Mouse (Mus musculus) megakaryocyte-erythroid progenitor cell, adult 5-6 weeks (primary cell): ENCODE data around the gene Xlr4c. TPM values are rescaled to one million over a fixed set of nuclear protein-coding genes. Genes with fewer than 3 reads are reported as not detected.
"Not testable (repeated sequence)": the region's sequence is repeated elsewhere in the genome, so short reads cannot be mapped to it uniquely, and the experiment has no call there.

Experiments used
- ATAC-seq: replicated peaks from 2 replicates; pipeline ENCODE4 v1.8.0; 2016; ENCODE audit warnings: mild to moderate bottlenecking, inconsistent platforms; ENCODE audit not compliant: severe bottlenecking, poor library complexity, low FRiP score, low TSS enrichment
- total RNA-seq, 2 experiments: library from RNA; stranded (forward) in 1 of 2; stranded (reverse) in 1 of 2; fragments of 200-1000, 215-1000 nt in 1 of 2; fragments of >200 nt in 1 of 2; fragmentation: Nextera tagmentation in 1 of 2; gene quantifications; 2 replicates each; pipeline ENCODE4 v1.2.3; 2014 to 2017

The Xlr4c gene
- total RNA-seq (2014; fragmentation: Nextera tagmentation) (5.5 and 10.5 TPM in 2 replicates), total RNA-seq (2017) (24.6 and 34.2 TPM in 2 replicates)

DNA sequence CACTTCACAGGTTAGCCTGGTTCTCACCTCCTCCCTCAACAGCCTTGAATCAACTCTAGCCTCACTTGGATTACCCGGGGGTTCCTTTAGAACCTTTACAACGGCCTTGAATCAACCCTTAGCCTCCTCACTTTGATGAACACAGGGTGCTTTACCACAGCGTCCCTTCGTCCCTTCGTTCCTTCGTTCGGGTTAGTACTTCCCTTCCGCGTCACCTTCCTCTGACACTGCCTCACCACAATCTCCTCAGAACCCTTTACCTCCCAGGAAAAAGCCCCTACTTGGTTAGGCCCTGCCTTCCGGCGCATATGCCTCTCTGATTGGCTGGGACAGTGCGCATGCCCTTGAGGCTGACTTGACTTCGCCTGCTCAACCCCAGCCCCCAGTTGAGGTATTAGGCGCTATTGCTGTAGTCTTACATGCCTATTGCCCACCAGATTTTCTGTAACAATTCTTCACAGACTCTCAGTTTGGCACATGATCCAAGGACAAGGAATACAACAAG is at the start of gene Xlr4c:
Gene Xlr4c, minus strand, starts transcription at position 310 of the 505 bp plus-strand sequence.
- ATAC-seq, result not testable (repeated sequence)

DNA sequence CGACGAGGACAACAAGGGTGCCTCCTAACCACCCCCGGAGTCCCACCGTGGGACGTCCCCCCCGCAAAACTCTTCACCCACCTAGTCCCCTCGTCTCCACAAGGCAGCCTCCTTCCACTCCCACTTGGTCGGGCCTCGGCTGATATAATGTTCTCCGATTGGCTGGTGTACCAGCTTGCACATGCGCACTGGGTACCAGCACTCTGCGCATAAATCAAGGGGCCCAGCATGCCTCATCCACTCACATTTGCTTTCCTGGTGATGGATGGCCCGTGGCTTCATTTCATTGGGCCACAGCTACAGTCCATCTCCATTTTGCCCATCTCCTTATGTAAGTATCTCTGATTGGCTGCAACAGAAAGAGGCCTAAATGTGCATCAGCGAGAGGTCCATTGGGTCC is 22.3 kb upstream of the Xlr4c start, which contains the start of gene Xlr3c:
Gene Xlr3c, minus strand, starts transcription at position 121 of the 400 bp plus-strand sequence.
- not testable (repeated sequence) for ATAC-seq

DNA sequence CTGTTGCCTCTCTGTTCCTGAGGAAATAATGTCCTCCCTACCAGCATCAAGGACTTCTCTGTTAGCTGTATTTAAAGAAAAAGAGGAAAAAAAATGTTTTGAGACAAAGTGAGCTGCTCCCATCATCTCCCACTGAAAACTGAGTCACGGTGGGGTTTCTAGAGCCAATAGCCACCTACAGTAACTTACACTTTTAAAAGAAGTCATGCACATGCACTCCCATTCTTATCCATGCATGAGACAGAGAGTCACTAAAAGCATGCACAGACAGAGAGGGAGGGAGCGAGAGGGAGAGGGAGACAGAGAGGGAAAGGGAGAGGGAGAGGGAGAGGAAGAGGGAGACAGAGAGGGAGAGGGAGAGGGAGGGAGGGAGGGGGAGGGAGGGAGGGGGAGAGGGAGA is 19.5 kb upstream of the Xlr4c start:
- ATAC-seq, result not testable (repeated sequence)

DNA sequence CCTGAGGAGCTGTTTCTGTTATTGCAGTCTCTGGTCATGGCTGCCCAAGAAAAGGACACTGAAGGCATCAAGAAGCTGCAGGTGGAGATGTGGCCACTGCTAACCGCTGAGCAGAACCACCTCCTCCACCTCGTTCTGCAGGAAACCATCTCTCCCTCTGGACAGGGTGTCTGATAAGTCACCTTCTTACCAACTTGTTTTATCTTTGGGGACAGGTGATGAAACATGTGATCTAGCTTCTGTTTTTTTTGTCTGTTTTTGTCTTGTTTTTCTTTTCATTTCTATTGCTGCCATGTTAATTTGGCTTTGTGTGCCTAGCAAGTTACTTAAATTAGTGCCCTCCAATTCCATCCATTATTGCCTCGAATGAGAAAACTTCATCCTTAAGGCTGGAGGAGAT is 13.6 kb downstream of the Xlr4c start:
- ATAC-seq, result peak; percentile 43; the same call in 1 of the 2 replicates

DNA sequence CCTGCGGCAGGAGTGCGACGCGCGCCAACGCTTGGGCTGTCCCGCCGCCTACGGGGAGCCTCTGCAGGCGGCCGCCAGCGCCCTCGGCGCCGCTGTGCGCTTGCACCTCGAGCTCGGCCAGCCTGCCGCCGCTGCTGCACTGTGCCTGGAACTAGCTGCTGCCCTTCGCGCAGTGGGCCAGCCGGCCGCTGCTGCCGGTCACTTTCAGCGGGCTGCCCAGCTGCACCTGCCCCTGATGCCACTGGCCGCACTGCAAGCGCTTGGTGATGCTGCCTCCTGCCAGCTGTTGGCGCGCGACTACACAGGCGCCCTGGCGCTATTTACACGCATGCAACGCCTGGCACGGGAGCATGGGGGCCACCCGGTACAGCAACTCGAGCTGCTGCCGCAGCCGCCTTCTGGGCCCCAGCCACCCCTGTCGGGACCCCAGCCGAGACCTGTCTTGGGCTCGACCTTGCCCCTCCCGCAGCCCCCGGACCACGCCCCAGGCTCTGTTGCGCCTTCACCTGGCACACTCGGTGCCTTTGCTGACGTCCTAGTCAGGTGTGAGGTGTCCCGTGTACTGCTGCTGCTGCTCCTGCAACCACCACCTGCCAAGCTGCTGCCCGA is 14.2 kb downstream of the Xlr4c start:
- peak; percentile 70 for ATAC-seq

DNA sequence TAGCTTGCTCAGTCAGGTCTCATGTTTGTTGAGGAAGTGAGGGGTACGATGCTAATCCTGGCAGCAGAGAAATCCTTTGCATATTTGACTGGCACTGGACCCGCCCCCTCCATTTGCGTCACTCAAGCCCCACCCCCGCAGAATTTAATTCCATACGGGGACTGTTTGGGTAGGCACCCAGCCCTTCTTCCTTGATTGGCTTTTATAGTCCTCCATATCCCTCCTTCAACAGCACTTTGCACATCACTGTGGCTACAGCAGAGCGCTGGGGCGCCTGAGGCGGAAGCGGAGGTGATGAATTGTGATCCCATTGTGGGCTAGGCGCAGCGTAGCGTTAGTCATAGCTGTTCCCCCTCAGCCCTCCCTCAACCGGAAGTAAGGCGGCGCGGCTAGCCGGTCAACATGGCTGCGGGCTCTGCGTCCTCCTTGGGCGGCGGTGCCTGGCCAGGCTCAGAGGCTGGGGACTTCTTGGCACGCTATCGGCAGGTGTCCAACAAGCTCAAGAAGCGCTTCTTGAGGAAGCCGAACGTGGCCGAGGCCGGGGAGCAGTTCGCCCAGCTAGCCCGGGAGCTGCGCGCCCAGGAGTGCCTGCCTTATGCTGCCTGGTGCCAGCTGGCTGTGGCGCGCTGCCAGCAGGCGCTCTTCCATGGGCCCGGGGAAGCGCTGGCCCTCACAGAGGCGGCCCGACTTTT is 14.9 kb downstream of the Xlr4c start, which contains the start of gene F8a:
Gene F8a, plus strand, starts transcription at position 378 of the 692 bp plus-strand sequence.
- ATAC-seq, result peak; percentile 98

DNA sequence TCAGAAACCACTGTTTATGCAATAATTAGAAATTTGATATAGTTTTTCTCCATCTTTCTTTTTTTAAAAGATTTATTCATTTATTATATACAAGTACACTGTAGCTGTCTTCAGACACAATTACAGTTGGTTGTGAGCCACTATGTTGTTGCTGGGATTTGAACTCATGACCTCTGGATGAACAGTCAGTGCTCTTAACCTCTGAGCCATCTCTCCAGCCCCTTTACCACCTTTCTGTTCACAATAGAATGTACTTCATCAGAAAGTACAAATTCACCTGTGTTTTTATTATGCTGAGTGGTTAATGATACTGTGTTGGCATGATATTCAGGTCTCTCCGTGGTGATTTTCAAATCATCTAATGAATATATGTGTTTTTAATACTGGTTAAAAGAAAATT is 17.6 kb downstream of the Xlr4c start:
- no peak for ATAC-seq

DNA sequence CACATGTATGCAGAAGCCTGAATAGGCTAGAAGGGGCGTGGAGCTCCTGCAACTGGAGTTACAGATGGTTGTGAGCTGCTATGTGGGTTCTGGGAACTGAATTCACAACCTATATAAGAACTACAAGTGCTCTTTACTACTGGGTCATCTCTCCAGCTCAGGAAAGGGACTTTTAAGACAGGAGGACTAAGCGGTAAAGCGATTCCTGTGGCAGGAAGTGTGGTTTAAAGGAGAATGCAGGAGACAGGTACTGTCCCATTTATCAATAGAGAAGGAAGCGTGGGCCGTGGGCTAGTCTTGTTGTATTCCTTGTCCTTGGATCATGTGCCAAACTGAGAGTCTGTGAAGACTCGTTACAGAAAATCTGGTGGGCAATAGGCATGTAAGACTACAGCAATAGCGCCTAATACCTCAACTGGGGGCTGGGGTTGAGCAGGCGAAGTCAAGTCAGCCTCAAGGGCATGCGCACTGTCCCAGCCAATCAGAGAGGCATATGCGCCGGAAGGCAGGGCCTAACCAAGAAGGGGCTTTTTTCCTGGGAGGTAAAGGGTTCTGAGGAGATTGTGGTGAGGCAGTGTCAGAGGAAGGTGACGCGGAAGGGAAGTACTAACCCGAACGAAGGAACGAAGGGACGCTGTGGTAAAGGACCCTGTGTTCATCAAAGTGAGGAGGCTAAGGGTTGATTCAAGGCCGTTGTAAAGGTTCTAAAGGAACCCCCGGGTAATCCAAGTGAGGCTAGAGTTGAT is 28.9 kb downstream of the Xlr4c start, which contains the start of gene Xlr4b:
Gene Xlr4b, plus strand, starts transcription at position 515 of the 746 bp plus-strand sequence.
- ATAC-seq, result not testable (repeated sequence)

DNA sequence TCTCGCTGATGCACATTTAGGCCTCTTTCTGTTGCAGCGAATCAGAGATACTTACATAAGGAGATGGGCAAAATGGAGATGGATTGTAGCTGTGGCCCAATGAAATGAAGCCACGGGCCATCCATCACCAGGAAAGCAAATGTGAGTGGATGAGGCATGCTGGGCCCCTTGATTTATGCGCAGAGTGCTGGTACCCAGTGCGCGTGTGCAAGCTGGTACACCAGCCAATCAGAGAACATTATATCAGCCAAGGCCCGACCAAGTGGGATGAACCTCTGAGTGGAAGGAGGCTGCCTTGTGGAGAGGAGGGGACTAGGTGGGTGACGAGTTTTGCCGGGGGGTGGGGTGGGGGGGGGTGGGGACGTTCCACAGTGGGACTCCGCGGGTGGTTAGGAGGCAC is 51.0 kb downstream of the Xlr4c start, which contains the start of gene Xlr3b:
Gene Xlr3b, plus strand, starts transcription at position 274 of the 400 bp plus-strand sequence.
- ATAC-seq, result 0 out of 2 replicates have a peak, but pooled peaks have one; percentile 44

Other genes with a start within 250 kb of the Xlr4c start
- not detected in 2 replicates for gene Pnma5, start 206.0 kb downstream of the Xlr4c start, total RNA-seq (2014; fragmentation: Nextera tagmentation)
- gene Pnma5, start 206.0 kb downstream of the Xlr4c start, total RNA-seq (2017), result not detected in 2 replicates
- not detected in 2 replicates for gene Pnma3, start 178.3 kb downstream of the Xlr4c start, total RNA-seq (2014; fragmentation: Nextera tagmentation)
- not detected in 2 replicates for gene Pnma3, start 178.3 kb downstream of the Xlr4c start, total RNA-seq (2017)
- gene Xlr4a, start 160.7 kb downstream of the Xlr4c start, total RNA-seq (2014; fragmentation: Nextera tagmentation), result 12.6 and 21.7 TPM in 2 replicates
- gene Xlr4a, start 160.7 kb downstream of the Xlr4c start, total RNA-seq (2017), result 30.9 and 41.9 TPM in 2 replicates
- 1.2 and 4.0 TPM in 2 replicates for gene Xlr3a, start 146.0 kb downstream of the Xlr4c start, total RNA-seq (2014; fragmentation: Nextera tagmentation)
- 15.0 TPM in 1 of 2 replicates, not detected in the other for gene Xlr3a, start 146.0 kb downstream of the Xlr4c start, total RNA-seq (2017)
- gene Gm14685, start 126.1 kb downstream of the Xlr4c start, total RNA-seq (2014; fragmentation: Nextera tagmentation), result not detected in 2 replicates
- gene Gm14685, start 126.1 kb downstream of the Xlr4c start, total RNA-seq (2017), result not detected in 2 replicates
- not detected in 2 replicates for gene Xlr5b, start 94.3 kb downstream of the Xlr4c start, total RNA-seq (2014; fragmentation: Nextera tagmentation)
- not detected in 2 replicates for gene Xlr5b, start 94.3 kb downstream of the Xlr4c start, total RNA-seq (2017)
- gene DXBay18, start 93.7 kb downstream of the Xlr4c start, total RNA-seq (2014; fragmentation: Nextera tagmentation), result not detected in 2 replicates
- gene DXBay18, start 93.7 kb downstream of the Xlr4c start, total RNA-seq (2017), result not detected in 2 replicates
- gene Spin2d, start 66.1 kb downstream of the Xlr4c start, total RNA-seq (2014; fragmentation: Nextera tagmentation), result not detected in 2 replicates
- gene Spin2d, start 66.1 kb downstream of the Xlr4c start, total RNA-seq (2017), result not detected in 2 replicates
- gene Xlr3b, start 50.9 kb downstream of the Xlr4c start, total RNA-seq (2014; fragmentation: Nextera tagmentation), result 4.8 and 10.8 TPM in 2 replicates
- gene Xlr3b, start 50.9 kb downstream of the Xlr4c start, total RNA-seq (2017), result 4.2 and 4.4 TPM in 2 replicates
- 41.2 TPM in 2 replicates for gene Xlr4b, start 28.8 kb downstream of the Xlr4c start, total RNA-seq (2014; fragmentation: Nextera tagmentation)
- gene Xlr4b, start 28.8 kb downstream of the Xlr4c start, total RNA-seq (2017), result 23.1 and 29.2 TPM in 2 replicates
- gene F8a, start 14.8 kb downstream of the Xlr4c start, total RNA-seq (2014; fragmentation: Nextera tagmentation), result 2.6 and 2.8 TPM in 2 replicates
- 2.4 and 2.6 TPM in 2 replicates for gene F8a, start 14.8 kb downstream of the Xlr4c start, total RNA-seq (2017)
- gene Xlr3c, start 22.3 kb upstream of the Xlr4c start, total RNA-seq (2014; fragmentation: Nextera tagmentation), result not detected in 2 replicates
- gene Xlr3c, start 22.3 kb upstream of the Xlr4c start, total RNA-seq (2017), result 0.69 TPM in 1 of 2 replicates, not detected in the other
- not detected in 2 replicates for gene Xlr5a, start 49.8 kb upstream of the Xlr4c start, total RNA-seq (2014; fragmentation: Nextera tagmentation)
- not detected in 2 replicates for gene Xlr5a, start 49.8 kb upstream of the Xlr4c start, total RNA-seq (2017)
- gene Xlr5c, start 49.8 kb upstream of the Xlr4c start, total RNA-seq (2014; fragmentation: Nextera tagmentation), result not detected in 2 replicates
- gene Xlr5c, start 49.8 kb upstream of the Xlr4c start, total RNA-seq (2017), result not detected in 2 replicates
- gene Gm45015, start 93.7 kb upstream of the Xlr4c start, total RNA-seq (2014; fragmentation: Nextera tagmentation), result not detected in 2 replicates
- gene Gm45015, start 93.7 kb upstream of the Xlr4c start, total RNA-seq (2017), result not detected in 2 replicates
- gene Zfp275, start 99.5 kb upstream of the Xlr4c start, total RNA-seq (2014; fragmentation: Nextera tagmentation), result 3.1 and 6.7 TPM in 2 replicates
- 1.8 and 2.5 TPM in 2 replicates for gene Zfp275, start 99.5 kb upstream of the Xlr4c start, total RNA-seq (2017)
- not detected in 2 replicates for gene Gm18336, start 155.6 kb upstream of the Xlr4c start, total RNA-seq (2014; fragmentation: Nextera tagmentation)
- gene Gm18336, start 155.6 kb upstream of the Xlr4c start, total RNA-seq (2017), result not detected in 2 replicates
- gene Zfp92, start 168.0 kb upstream of the Xlr4c start, total RNA-seq (2014; fragmentation: Nextera tagmentation), result 0.04 TPM in 1 of 2 replicates, not detected in the other
- not detected in 2 replicates for gene Zfp92, start 168.0 kb upstream of the Xlr4c start, total RNA-seq (2017)
- not detected in 2 replicates for gene Trex2, start 192.2 kb upstream of the Xlr4c start, total RNA-seq (2014; fragmentation: Nextera tagmentation)
- gene Trex2, start 192.2 kb upstream of the Xlr4c start, total RNA-seq (2017), result not detected in 2 replicates
- gene Haus7, start 215.9 kb upstream of the Xlr4c start, total RNA-seq (2014; fragmentation: Nextera tagmentation), result 37.5 and 56.0 TPM in 2 replicates
- gene Haus7, start 215.9 kb upstream of the Xlr4c start, total RNA-seq (2017), result 81.1 and 85.6 TPM in 2 replicates
- 5.3 TPM in 1 of 2 replicates, not detected in the other for gene Bgn, start 240.5 kb upstream of the Xlr4c start, total RNA-seq (2014; fragmentation: Nextera tagmentation)
- 0.50 and 2.4 TPM in 2 replicates for gene Bgn, start 240.5 kb upstream of the Xlr4c start, total RNA-seq (2017)